Mouse (Mus musculus): ENCODE data around the gene Sec14l1. TPM values are rescaled to one million over a fixed set of nuclear protein-coding genes. Genes with fewer than 3 reads are reported as not detected.
A peak's percentile ranks its signal among the peaks of the same experiment; 100 is the strongest.
"Not testable (repeated sequence)": the region's sequence is repeated elsewhere in the genome, so short reads cannot be mapped to it uniquely, and the experiment has no call there.

The Sec14l1 gene
- polyA plus RNA-seq (2012; rRNA removed), result 32.6 and 49.2 TPM in 2 replicates

DNA sequence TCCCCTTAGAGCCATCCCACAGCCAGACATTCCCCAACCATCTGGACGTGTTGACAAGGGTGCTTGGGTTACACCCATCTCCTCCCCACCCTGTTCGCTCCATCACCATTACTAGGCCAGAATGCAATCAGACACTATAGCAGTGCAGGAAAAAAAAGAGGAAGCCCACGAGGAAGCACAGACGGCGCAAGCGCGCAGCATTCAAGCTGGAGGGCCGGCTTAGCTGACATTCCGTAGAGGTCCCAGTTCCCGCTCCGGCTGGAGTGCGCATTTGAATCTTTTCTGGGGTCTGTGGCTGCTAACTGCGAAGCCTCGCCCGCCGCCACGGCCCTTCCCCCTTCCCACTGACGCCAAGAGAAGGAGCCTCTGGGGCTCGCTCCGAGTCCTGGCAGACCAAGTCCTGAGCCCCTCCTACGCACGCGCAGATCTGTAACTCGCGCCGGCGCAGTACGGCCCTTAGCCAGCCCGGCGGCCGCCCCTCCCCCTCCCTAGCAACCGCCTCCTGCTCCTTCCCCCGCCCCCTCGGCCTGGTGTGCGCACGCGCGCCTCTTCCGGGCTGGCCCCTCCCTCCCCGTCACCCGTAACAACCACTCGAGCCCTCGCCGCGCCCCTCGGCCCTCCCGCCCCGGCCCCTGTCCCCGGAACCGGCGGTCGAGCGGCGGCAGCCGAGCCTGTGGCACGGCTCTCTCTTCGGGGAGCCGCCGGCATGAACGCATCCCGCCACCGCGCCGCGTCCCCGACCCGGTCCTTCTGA, at the start of gene Sec14l1:
Sec14l1 (plus strand) TSS at position 577 of the 754 bp plus-strand sequence.
- H3K27me3 ChIP-seq (ENCODE audit: control insufficient read depth, insufficient read depth, low read length), result no peaks in the 10 kb centered on the region

GRCm38 (mm10) chr11:117065602-117066001, 49.4 kb upstream of the Sec14l1 start:
- 64% methylated on average over 5 of the region's 5 CpGs for WGBS
- not testable (repeated sequence) for H3K36me3 ChIP-seq (ENCODE audit: control insufficient read depth, insufficient read depth, low read length); H3K4me1 ChIP-seq (ENCODE audit: control insufficient read depth, insufficient read depth, insufficient read length, low read length); H3K27me3 ChIP-seq (ENCODE audit: control insufficient read depth, insufficient read depth, low read length); H3K4me3 ChIP-seq (ENCODE audit: low read depth, low read length); H3K27ac ChIP-seq (ENCODE audit: insufficient read depth, low read depth, low read length)

More for the DNA sequence above, at the start of gene Sec14l1:
- peaks cover 28% of the 10 kb centered on the region for H3K4me1 ChIP-seq (ENCODE audit: control insufficient read depth, insufficient read depth, insufficient read length, low read length)
- H3K4me3 ChIP-seq (ENCODE audit: low read depth, low read length), result peak within 1 kb of the TSS; percentile 74
- H3K36me3 ChIP-seq (ENCODE audit: control insufficient read depth, insufficient read depth, low read length), result peaks cover 12% of the 10 kb centered on the region
- TF ChIP-seq POLR2A (IDR thresholded peaks at IDR 0.05; ENCODE audit: low read depth, low read length) (peak; percentile 58), CTCF (IDR thresholded peaks at IDR 0.05; ENCODE audit: extremely low read depth, insufficient read length, insufficient replicate concordance, low read depth, low read length) (no peak; the same call in 1 of the 2 replicates)
- peak within 1 kb of the TSS; percentile 93 for H3K27ac ChIP-seq (ENCODE audit: insufficient read depth, low read depth, low read length)
- 1% methylated on average over 62 of the region's 67 CpGs for WGBS

DNA sequence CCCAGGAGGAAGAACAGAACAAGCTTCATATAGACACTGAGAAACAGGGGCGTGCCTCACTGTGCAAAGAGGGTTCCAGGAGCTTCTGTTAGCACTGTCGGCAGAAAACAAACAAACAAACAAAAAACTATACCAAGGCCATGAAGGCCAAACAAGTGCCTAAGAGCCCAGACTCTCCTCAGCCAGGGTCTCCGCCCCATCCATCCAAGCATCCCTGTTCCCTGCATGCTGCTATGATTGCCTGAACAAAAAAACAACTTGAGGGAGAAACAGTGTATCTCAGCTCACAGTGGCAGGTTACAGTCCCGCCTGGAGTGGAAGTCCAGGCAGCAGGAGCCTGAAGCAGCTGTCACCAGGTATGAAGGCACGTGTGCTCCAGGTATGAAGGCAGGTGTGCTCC, 48.2 kb upstream of the Sec14l1 start:
- TF ChIP-seq POLR2A (IDR thresholded peaks at IDR 0.05; ENCODE audit: low read depth, low read length) (no peak), CTCF (IDR thresholded peaks at IDR 0.05; ENCODE audit: extremely low read depth, insufficient read length, insufficient replicate concordance, low read depth, low read length) (no peak)
- Histone ChIP-seq H3K27me3 (ENCODE audit: control insufficient read depth, insufficient read depth, low read length) (no peaks in the 10 kb centered on the region), H3K36me3 (ENCODE audit: control insufficient read depth, insufficient read depth, low read length) (no peaks in the 10 kb centered on the region), H3K4me1 (ENCODE audit: control insufficient read depth, insufficient read depth, insufficient read length, low read length) (no peaks in the 10 kb centered on the region), H3K4me3 (ENCODE audit: low read depth, low read length) (no peak overlapping the region), H3K27ac (ENCODE audit: insufficient read depth, low read depth, low read length) (no peak overlapping the region)
- WGBS, result 42% methylated on average over 5 of the region's 5 CpGs

GRCm38 (mm10) chr11:117068332-117068731, 46.6 kb upstream of the Sec14l1 start:
- no peaks in the 10 kb centered on the region for H3K4me1 ChIP-seq (ENCODE audit: control insufficient read depth, insufficient read depth, insufficient read length, low read length)
- TF ChIP-seq POLR2A (IDR thresholded peaks at IDR 0.05; ENCODE audit: low read depth, low read length), result no peak
- no peak for TF ChIP-seq CTCF (IDR thresholded peaks at IDR 0.05; ENCODE audit: extremely low read depth, insufficient read length, insufficient replicate concordance, low read depth, low read length)
- WGBS, result 74% methylated on average over 1 of the region's 1 CpGs
- no peak overlapping the region for H3K4me3 ChIP-seq (ENCODE audit: low read depth, low read length)
- H3K36me3 ChIP-seq (ENCODE audit: control insufficient read depth, insufficient read depth, low read length), result no peaks in the 10 kb centered on the region
- H3K27ac ChIP-seq (ENCODE audit: insufficient read depth, low read depth, low read length), result no peak overlapping the region
- H3K27me3 ChIP-seq (ENCODE audit: control insufficient read depth, insufficient read depth, low read length), result no peaks in the 10 kb centered on the region

- no peaks in the 10 kb centered on the region for H3K4me1 ChIP-seq (ENCODE audit: control insufficient read depth, insufficient read depth, insufficient read length, low read length)
- TF ChIP-seq CTCF (IDR thresholded peaks at IDR 0.05; ENCODE audit: extremely low read depth, insufficient read length, insufficient replicate concordance, low read depth, low read length) (no peak), POLR2A (IDR thresholded peaks at IDR 0.05; ENCODE audit: low read depth, low read length) (no peak)
Observed at GRCm38 (mm10) chr11:117069027-117069426, 45.9 kb upstream of the Sec14l1 start.

GRCm38 (mm10) chr11:117070711-117071110, 44.3 kb upstream of the Sec14l1 start:
- TF ChIP-seq POLR2A (IDR thresholded peaks at IDR 0.05; ENCODE audit: low read depth, low read length) (no peak), CTCF (IDR thresholded peaks at IDR 0.05; ENCODE audit: extremely low read depth, insufficient read length, insufficient replicate concordance, low read depth, low read length) (no peak)
- no peak overlapping the region for H3K27ac ChIP-seq (ENCODE audit: insufficient read depth, low read depth, low read length)
- no peaks in the 10 kb centered on the region for H3K36me3 ChIP-seq (ENCODE audit: control insufficient read depth, insufficient read depth, low read length)
- 85% methylated on average over 7 of the region's 7 CpGs for WGBS
- no peaks in the 10 kb centered on the region for H3K27me3 ChIP-seq (ENCODE audit: control insufficient read depth, insufficient read depth, low read length)
- no peak overlapping the region for H3K4me3 ChIP-seq (ENCODE audit: low read depth, low read length)
- H3K4me1 ChIP-seq (ENCODE audit: control insufficient read depth, insufficient read depth, insufficient read length, low read length), result no peaks in the 10 kb centered on the region

More at GRCm38 (mm10) chr11:117069027-117069426, 45.9 kb upstream of the Sec14l1 start:
- no peaks in the 10 kb centered on the region for H3K36me3 ChIP-seq (ENCODE audit: control insufficient read depth, insufficient read depth, low read length)
- H3K27me3 ChIP-seq (ENCODE audit: control insufficient read depth, insufficient read depth, low read length), result no peaks in the 10 kb centered on the region
- H3K27ac ChIP-seq (ENCODE audit: insufficient read depth, low read depth, low read length), result no peak overlapping the region
- WGBS, result 47% methylated on average over 3 of the region's 3 CpGs
- no peak overlapping the region for H3K4me3 ChIP-seq (ENCODE audit: low read depth, low read length)

GRCm38 (mm10) chr11:117072128-117072527, 42.8 kb upstream of the Sec14l1 start:
- H3K27me3 ChIP-seq (ENCODE audit: control insufficient read depth, insufficient read depth, low read length), result no peaks in the 10 kb centered on the region
- H3K36me3 ChIP-seq (ENCODE audit: control insufficient read depth, insufficient read depth, low read length), result no peaks in the 10 kb centered on the region
- H3K4me1 ChIP-seq (ENCODE audit: control insufficient read depth, insufficient read depth, insufficient read length, low read length), result peaks cover 4% of the 10 kb centered on the region; the same call in 1 of the 2 replicates
- no peak overlapping the region for H3K27ac ChIP-seq (ENCODE audit: insufficient read depth, low read depth, low read length)
- no peak overlapping the region for H3K4me3 ChIP-seq (ENCODE audit: low read depth, low read length)
- WGBS, result 1% methylated on average over 13 of the region's 13 CpGs
- TF ChIP-seq POLR2A (IDR thresholded peaks at IDR 0.05; ENCODE audit: low read depth, low read length) (no peak), CTCF (IDR thresholded peaks at IDR 0.05; ENCODE audit: extremely low read depth, insufficient read length, insufficient replicate concordance, low read depth, low read length) (peak; percentile 96)
